Mouse (Mus musculus) midbrain, embryonic 15.5 days (tissue): ENCODE measurements around the gene Pde4d. TPM values are rescaled to one million over a fixed set of nuclear protein-coding genes. Genes with fewer than 3 reads are reported as not detected.

Experiments used
- ATAC-seq: fragments of 200-750 bp; cut with Nextera tagmentation; replicated peaks from 2 replicates; pipeline ENCODE4 v1.8.0; 2017; ENCODE audit warnings: moderate TSS enrichment
- H3K27ac ChIP-seq: fragments of 300-500 bp; sonication (generic); 2 replicates; pipeline ENCODE4 v1.5.1; 2015; ENCODE audit warnings: mild to moderate bottlenecking, inconsistent platforms
- H3K27me3 ChIP-seq: fragments of 300-500 bp; sonication (generic); replicated peaks from 2 replicates; pipeline ENCODE4 v1.6.1; 2015; ENCODE audit warnings: inconsistent platforms
- H3K36me3 ChIP-seq: fragments of 300-500 bp; sonication (generic); replicated peaks from 2 replicates; pipeline ENCODE4 v1.6.1; 2015; ENCODE audit warnings: inconsistent platforms
- H3K4me1 ChIP-seq: fragments of 300-500 bp; sonication (generic); 2 replicates; pipeline ENCODE4 v1.6.1; 2015; ENCODE audit warnings: inconsistent platforms
- H3K4me2 ChIP-seq: fragments of 300-500 bp; sonication (generic); 2 replicates; pipeline ENCODE4 v1.6.1; 2015; ENCODE audit warnings: inconsistent platforms, mild to moderate bottlenecking, moderate library complexity
- H3K4me3 ChIP-seq: fragments of 300-500 bp; sonication (generic); 2 replicates; pipeline ENCODE4 v1.5.1; 2015; ENCODE audit warnings: mild to moderate bottlenecking, inconsistent platforms
- H3K9ac ChIP-seq: fragments of 300-500 bp; sonication (generic); 2 replicates; pipeline ENCODE4 v1.6.1; 2015; ENCODE audit warnings: mild to moderate bottlenecking, inconsistent platforms
- H3K9me3 ChIP-seq: fragments of 300-500 bp; sonication (generic); 2 replicates; pipeline ENCODE4 v1.6.1; 2016; ENCODE audit warnings: inconsistent platforms
- WGBS: fragments of 180-500 bp; shearing (Covaris S2); methylation state at CpG from one replicate; pipeline ENCODE4 v1.1.7; 2015; ENCODE audit warnings: mixed read lengths; 5-methylcytosine and 5-hydroxymethylcytosine counted together
- polyA plus RNA-seq: library from polyadenylated mRNA; unstranded; fragments of >200 nt; fragmentation: Nextera tagmentation; extraction: Ambion mirVana; gene quantifications from 2 replicates; pipeline ENCODE4 v1.2.1, GENCODE M21; 2015

The Pde4d gene
- polyA plus RNA-seq, 1 experiment from 2014 or later, result 27.1 TPM

DNA sequence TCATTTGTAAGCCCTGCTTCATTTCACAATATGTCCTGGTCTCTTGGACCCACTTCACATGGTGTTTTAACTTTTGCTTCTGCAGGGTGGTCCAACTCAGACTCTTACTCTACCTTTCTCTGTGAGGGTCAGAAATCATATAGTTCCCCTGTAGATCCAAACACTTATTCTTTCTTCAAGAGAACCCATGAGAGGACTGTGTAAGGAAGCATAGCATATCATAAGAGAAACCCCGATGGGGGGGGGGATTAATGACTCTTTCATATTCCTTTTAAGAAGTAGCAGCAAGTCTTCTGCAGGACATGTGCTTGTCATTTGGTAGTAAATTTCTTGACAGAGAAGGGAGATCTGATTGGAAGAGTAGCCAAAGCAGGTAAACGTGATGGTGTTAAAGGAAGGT, 603.1 kb downstream of the Pde4d start:
- H3K4me2 ChIP-seq, result peak overlapping the region; percentile 36
- WGBS, result 61% methylated on average over 2 of the region's 2 CpGs
- no peaks in the 10 kb centered on the region for H3K9me3 ChIP-seq
- peak overlapping the region; percentile 69 for H3K27ac ChIP-seq
- no peaks in the 10 kb centered on the region for H3K27me3 ChIP-seq
- H3K9ac ChIP-seq, result 0 out of 2 replicates have a peak overlapping the region, but pooled peaks have one; percentile 4
- peaks cover 12% of the 10 kb centered on the region for H3K4me1 ChIP-seq
- no peaks in the 10 kb centered on the region for H3K36me3 ChIP-seq
- peak; percentile 55; the same call in 1 of the 2 replicates for ATAC-seq
- peak overlapping the region; percentile 18; the same call in 1 of the 2 replicates for H3K4me3 ChIP-seq

DNA sequence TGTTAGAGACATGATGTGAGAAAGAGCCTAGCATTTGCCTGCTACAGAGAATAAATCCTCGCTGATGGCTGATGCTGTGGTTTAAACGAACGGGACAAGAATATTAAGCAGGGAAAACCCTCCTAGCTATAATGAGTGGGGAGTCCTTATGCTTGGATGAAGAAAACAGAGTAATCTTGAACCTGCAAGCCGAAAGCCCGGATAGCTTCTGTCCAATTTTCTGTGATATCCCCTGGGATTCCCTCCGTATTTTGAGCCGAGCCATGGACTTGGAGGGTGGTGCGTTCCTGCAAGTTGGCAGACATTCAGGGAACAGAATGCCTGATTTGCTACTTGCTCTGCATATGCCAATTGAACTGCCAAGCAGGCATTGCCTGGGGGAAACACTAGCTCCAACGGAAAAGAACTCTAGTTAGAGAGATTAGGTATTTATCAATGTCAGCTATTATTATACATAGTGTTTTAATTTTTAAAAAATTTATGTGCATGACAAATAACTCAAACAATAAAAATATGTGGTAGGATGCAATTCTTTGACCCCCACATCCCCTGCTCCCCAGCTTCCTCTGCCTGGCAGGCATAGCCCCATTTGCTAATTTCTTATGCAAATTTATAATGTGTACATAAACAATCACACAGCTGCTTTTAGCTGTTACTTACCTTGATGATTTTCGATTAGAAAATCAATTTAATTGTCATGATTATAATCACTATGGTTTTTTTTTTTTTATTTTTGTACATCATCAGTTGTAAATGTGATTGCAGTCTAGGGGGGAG, 603.7 kb downstream of the Pde4d start:
- Histone ChIP-seq H3K4me3 (peak overlapping the region; percentile 18; the same call in 1 of the 2 replicates), H3K27ac (peak overlapping the region; percentile 69), H3K9ac (0 out of 2 replicates have a peak overlapping the region, but pooled peaks have one; percentile 4), H3K4me1 (peaks cover 12% of the 10 kb centered on the region), H3K27me3 (no peaks in the 10 kb centered on the region), H3K4me2 (peak overlapping the region; percentile 36), H3K9me3 (no peaks in the 10 kb centered on the region), H3K36me3 (no peaks in the 10 kb centered on the region)
- WGBS, result 25% methylated on average over 10 of the region's 10 CpGs
- peak; percentile 92 for ATAC-seq

DNA sequence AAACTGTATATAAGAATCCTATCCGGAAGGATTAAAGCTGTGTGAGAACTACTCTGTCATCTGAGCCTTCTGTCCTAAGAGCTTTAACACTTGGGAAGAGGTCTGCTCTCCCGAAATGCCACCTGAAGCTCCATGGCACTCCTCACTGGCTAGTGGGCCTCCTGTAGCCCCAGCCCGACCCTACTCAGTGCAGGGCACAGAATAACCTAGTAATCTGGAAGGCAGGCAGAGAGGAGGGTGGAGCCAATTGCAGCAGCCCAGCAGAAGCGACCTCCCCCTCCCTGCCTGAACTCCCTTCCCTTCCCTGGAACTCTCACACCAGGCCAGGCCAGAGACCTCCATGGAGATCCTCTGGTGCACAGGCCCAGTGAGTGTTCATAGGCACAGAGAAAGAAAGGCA, 608.3 kb downstream of the Pde4d start:
- Histone ChIP-seq H3K4me1 (peaks cover 6% of the 10 kb centered on the region), H3K9me3 (no peaks in the 10 kb centered on the region), H3K4me3 (no peak overlapping the region), H3K27me3 (no peaks in the 10 kb centered on the region), H3K9ac (no peak overlapping the region), H3K4me2 (no peak overlapping the region), H3K27ac (no peak overlapping the region), H3K36me3 (no peaks in the 10 kb centered on the region)
- 31% methylated on average over 4 of the region's 4 CpGs for WGBS
- no peak for ATAC-seq

DNA sequence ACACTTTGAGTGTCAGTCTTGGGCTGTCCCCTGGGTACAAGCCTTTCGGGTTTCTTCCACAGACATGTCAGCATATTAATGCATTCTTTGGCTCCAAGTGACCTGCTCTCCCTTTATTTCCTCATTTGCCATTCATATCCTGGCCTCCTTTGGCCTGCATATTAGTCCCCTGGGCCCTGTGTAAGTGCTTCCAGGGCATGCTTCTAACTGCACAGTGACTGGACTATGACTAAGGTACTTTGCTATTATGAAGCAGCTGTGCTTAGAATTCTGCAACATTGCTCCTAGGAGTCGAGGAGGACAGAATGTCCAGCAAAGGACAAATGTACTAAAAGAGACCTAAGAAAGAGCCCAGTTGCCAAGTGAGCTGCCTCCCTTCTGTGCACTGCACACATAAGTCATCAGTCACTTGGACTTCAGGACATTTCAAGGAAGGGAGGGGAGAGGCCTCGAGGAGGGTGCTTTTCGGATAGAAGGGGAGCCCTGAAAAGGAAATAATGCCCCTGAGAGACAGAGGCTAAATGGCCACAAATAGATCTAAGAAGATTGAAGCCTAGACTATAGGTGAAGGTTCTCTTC, 616.9 kb downstream of the Pde4d start:
- H3K27ac ChIP-seq, result no peak overlapping the region
- no peak overlapping the region for H3K4me3 ChIP-seq
- no peak overlapping the region for H3K4me2 ChIP-seq
- H3K4me1 ChIP-seq, result no peaks in the 10 kb centered on the region
- no peak overlapping the region for H3K9ac ChIP-seq
- H3K27me3 ChIP-seq, result no peaks in the 10 kb centered on the region
- no peak for ATAC-seq
- WGBS, result 69% methylated on average over 4 of the region's 4 CpGs
- no peaks in the 10 kb centered on the region for H3K9me3 ChIP-seq
- no peaks in the 10 kb centered on the region for H3K36me3 ChIP-seq

DNA sequence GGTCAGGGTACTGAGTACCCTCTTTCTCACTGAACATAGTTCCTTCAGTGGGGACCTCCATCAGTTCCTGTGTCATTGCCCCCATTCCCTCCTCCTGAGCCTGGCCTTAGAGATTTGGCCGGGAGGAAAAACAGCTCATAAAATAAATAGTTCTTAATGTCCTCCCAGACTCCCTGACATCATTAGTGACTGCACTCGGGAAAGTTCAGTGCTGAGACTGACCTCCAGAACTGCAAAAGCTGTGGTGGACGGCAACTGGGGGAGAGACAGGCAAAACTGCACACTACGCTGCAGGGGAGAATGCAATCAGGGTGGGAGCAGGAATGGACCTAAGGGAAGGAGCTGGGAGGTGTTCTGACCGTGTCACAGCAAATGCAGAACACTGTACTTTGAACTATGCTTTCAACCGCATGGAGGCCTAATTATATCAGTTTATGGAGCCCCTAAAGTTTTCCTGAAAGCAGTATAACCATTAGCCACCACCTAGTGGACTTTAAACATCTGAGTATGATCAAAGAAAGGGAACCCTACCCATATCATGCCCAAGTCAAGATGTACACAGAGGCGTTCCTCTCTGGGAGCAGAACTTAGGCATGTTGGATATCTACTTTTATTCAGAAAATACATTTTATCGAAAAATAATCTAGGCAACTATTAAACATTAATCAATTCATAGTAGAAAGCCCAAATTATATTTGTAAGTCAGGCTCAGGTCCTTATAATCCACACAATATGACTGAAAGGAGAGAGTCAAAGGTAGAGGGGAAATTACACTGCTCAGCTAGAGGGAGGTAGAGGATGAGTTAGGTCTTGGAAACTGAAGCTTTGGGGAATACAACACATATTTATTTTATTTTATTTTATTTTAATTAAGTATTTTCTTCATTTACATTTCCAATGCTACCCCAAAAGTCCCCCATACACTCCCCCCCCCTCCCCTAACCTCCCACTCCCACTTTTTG, 618.8 kb downstream of the Pde4d start:
- Histone ChIP-seq H3K9ac (no peak overlapping the region), H3K27ac (no peak overlapping the region), H3K36me3 (no peaks in the 10 kb centered on the region), H3K4me1 (peaks cover 4% of the 10 kb centered on the region; the same call in 1 of the 2 replicates), H3K4me2 (no peak overlapping the region), H3K27me3 (no peaks in the 10 kb centered on the region), H3K9me3 (no peaks in the 10 kb centered on the region), H3K4me3 (no peak overlapping the region)
- WGBS, result 89% methylated on average over 8 of the region's 8 CpGs
- no peak for ATAC-seq

DNA sequence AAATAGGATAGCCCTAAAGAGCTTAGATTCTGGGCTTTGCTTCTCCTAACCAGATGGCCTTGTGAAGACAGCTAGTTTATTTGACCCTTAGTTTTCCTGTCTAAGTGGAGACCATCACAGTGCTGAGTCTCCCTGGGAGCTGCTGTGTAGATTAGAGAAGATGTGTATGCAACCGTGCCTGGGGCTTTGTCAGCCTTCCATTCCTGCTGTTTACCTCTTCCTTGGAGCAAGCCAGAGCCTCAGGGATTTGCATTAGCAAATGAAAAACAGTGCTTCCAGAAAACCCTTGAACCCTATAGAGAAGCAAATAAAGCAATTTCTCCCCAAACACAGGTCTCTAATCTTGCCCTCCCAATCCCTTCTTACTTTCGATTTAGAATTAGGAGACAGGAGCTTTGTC, 623.6 kb downstream of the Pde4d start:
- WGBS, result 5% methylated on average over 2 of the region's 2 CpGs
- no peak overlapping the region for H3K4me2 ChIP-seq
- no peaks in the 10 kb centered on the region for H3K9me3 ChIP-seq
- no peak overlapping the region for H3K9ac ChIP-seq
- no peak overlapping the region for H3K27ac ChIP-seq
- no peak overlapping the region for H3K4me3 ChIP-seq
- peaks cover 4% of the 10 kb centered on the region; the same call in 1 of the 2 replicates for H3K4me1 ChIP-seq
- H3K27me3 ChIP-seq, result no peaks in the 10 kb centered on the region
- no peak for ATAC-seq
- H3K36me3 ChIP-seq, result no peaks in the 10 kb centered on the region

DNA sequence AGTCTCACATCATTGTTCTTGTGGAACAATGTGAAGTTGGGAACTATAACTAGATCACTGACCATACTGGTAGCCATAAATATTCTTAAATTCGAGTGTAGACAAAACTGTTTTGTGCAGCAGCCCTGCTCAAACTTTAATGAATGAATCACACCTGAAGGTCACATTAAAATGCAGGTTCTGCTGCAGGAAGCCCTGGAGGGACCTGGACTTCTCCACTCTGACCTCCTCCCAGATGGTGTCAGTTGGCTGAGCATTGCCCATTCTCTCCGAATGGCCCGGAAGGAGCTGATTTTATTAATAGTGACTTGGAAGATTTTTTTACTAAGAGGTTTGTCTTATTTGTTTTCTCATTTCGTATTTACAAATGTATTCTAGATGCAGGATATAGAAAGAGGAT, 624.3 kb downstream of the Pde4d start:
- Histone ChIP-seq H3K27me3 (no peaks in the 10 kb centered on the region), H3K9me3 (no peaks in the 10 kb centered on the region), H3K4me1 (peaks cover 4% of the 10 kb centered on the region; the same call in 1 of the 2 replicates), H3K4me3 (no peak overlapping the region), H3K9ac (no peak overlapping the region), H3K36me3 (no peaks in the 10 kb centered on the region), H3K27ac (no peak overlapping the region), H3K4me2 (no peak overlapping the region)
- WGBS, result 35% methylated on average over 4 of the region's 4 CpGs
- no peak for ATAC-seq

DNA sequence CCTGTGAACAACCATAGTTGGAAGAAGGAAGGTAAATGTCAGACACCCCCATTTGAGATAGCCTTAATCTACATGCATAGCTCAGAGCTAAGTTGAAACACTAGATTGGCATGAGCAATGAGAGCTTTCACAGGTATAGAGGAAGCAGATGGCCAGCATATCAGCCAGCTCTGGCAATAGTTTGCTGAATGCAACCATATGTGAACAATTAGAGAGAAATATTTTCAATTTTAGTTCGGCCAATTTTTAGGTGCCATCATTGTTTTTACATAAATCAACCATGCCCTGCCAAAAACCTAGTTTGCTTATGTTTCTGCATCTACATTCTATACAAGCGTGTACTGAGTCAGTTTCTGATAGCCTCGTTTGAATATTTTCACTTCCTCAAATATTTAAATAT, 642.9 kb downstream of the Pde4d start:
- Histone ChIP-seq H3K4me3 (no peak overlapping the region), H3K9me3 (no peaks in the 10 kb centered on the region)

DNA sequence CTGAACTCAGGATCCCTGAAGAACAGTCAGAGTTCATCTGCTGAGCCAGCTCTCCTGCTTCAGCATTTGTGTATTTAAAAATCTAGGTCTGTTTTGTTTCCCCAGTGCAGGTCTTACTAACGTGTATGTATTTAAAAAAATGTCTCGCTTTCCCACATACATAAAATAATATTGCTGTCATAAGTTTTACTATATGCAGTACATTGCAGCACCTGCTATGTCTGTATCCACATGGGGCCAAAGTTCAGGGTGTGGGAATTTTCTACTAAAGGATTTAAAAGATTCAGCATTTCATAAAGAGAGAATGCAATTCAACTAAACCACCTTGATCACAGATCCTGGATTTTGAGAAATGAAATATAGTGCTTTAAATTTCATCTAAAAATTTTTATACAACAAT, 646.9 kb downstream of the Pde4d start:
- Histone ChIP-seq H3K27ac (no peak overlapping the region), H3K4me2 (no peak overlapping the region), H3K27me3 (no peaks in the 10 kb centered on the region), H3K4me1 (no peaks in the 10 kb centered on the region), H3K9ac (no peak overlapping the region), H3K9me3 (no peaks in the 10 kb centered on the region), H3K4me3 (no peak overlapping the region), H3K36me3 (no peaks in the 10 kb centered on the region)
- no peak for ATAC-seq
- WGBS, result 85% methylated on average over 2 of the region's 2 CpGs

More for the DNA sequence above, 642.9 kb downstream of the Pde4d start:
- 97% methylated on average over 3 of the region's 3 CpGs for WGBS
- H3K27me3 ChIP-seq, result no peaks in the 10 kb centered on the region
- H3K36me3 ChIP-seq, result no peaks in the 10 kb centered on the region
- no peaks in the 10 kb centered on the region for H3K4me1 ChIP-seq
- no peak overlapping the region for H3K9ac ChIP-seq
- no peak overlapping the region for H3K27ac ChIP-seq
- ATAC-seq, result no peak
- no peak overlapping the region for H3K4me2 ChIP-seq

DNA sequence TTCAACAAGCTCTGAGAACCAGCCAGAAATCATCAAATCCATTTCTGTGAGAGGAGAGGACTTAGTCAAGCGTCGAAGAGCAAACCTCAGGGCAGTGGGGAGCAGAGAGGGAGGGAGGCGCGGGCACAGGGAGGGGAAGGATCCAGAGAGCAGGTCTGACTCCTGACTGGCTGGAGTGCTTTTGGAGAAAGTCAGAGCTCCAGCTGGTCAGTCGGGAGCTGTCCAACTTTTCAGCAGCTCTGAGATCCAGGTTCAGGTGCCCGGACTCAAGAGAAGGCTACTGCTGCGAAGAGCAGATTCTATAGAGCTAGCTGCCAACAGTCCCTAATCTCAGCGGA, 666.2 kb downstream of the Pde4d start:
- Histone ChIP-seq H3K9ac (peak overlapping the region; percentile 86), H3K27ac (peak overlapping the region; percentile 72), H3K4me1 (peaks cover 17% of the 10 kb centered on the region), H3K4me2 (peak overlapping the region; percentile 97), H3K9me3 (no peaks in the 10 kb centered on the region), H3K4me3 (peak overlapping the region; percentile 87), H3K36me3 (no peaks in the 10 kb centered on the region), H3K27me3 (peaks cover 6% of the 10 kb centered on the region; the same call in 1 of the 2 replicates)
- under 1% methylated on average over 8 of the region's 8 CpGs for WGBS
- ATAC-seq, result peak; percentile 53

DNA sequence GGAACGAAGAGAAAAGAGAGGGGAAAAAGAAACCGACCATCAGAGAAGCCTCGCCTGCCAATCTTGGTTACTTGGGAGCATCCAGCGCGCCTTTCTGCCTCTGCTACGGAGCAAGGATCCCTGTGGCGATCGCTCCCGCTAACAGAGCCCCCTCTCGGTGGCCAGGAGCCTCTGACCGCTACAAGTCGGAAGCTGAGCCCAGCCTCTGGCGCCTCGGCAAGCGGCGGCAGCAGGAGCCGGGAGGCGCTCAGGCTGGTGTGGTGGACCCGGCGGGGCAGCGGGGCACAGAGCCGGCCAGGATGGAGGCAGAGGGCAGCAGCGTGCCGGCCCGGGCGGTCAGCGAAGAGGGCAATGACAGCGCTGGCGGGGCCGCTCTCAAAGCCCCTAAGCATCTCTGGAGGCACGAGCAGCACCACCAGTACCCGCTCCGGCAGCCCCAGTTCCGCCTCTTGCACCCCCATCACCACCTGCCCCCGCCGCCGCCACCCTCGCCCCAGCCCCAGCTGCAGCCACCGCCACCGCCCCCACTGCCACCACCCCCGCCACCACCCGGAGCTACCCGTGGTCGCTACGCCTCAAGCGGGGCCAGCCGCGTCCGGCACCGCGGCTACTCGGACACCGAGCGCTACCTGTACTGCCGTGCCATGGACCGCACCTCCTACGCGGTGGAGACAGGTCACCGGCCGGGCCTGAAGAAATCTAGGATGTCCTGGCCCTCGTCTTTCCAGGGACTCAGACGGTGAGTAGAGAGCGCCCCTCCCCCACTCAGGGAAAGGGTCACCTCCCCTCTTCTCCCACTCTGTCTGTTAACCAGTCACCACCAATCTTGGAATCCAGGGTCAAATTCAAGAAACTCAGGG, 666.8 kb downstream of the Pde4d start:
- WGBS, result under 1% methylated on average over 54 of the region's 63 CpGs
- peak overlapping the region; percentile 86 for H3K9ac ChIP-seq
- peak overlapping the region; percentile 72 for H3K27ac ChIP-seq
- no peaks in the 10 kb centered on the region for H3K36me3 ChIP-seq
- ATAC-seq, result peak; percentile 94
- H3K27me3 ChIP-seq, result peaks cover 6% of the 10 kb centered on the region; the same call in 1 of the 2 replicates
- H3K4me1 ChIP-seq, result peaks cover 17% of the 10 kb centered on the region
- H3K9me3 ChIP-seq, result no peaks in the 10 kb centered on the region
- H3K4me3 ChIP-seq, result peak overlapping the region; percentile 87
- peak overlapping the region; percentile 97 for H3K4me2 ChIP-seq
